Mouse (Mus musculus) gastrocnemius, adult 8-10 months (tissue): ENCODE measurements around the gene Exoc7. TPM values are rescaled to one million over a fixed set of nuclear protein-coding genes. Genes with fewer than 3 reads are reported as not detected.

Experiments used
- DNase-seq, 2 experiments: peaks; one replicate each; pipeline ENCODE4 v3.0.0; 2022; ENCODE audit warnings: low spot score in 2 of 2
- total RNA-seq, 4 experiments: library from RNA; stranded (reverse); gene quantifications; 2 replicates each; pipeline ENCODE4 v1.2.4; 2022

Exoc7 gene
- total RNA-seq, result 10 to 100 TPM; 62.3 to 84.9 (median 73.3) TPM

DNA sequence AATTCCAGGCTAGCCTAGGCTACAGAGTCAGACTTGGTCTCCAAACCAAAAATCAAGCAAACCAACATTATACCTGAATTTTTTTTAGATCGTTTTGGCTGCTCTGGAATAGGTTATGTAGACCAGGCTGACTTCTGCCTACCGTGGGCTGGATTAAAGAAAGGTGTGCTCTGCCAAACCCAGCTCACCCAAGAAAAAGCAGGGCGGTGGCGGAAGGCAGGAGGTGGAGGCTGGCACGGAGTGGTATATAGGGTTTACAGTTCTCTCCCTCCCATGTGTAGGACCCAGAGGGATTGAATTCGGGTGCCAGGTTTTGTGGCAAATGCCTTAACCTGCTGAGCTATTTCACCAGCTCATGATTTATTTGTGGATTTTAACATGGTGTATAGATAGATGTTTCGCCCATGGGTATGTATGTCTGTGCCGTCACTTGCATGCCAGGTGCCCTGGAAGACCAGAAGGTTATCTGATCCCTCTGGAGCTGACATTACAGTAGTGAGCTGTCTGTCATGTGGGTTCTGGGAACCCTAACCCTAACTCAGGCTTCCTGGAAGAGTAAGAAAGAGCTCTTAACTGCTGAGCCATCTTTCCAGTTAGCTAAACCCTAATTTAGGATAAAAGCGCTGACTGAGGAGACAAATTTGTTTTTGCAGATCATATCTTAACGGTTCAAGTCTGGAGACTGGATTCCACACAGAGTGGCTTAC, at the start of gene Exoc7:
Exoc7 (minus strand) TSS at position 215 of the 707 bp plus-strand sequence.
- no peak for DNase-seq

DNA sequence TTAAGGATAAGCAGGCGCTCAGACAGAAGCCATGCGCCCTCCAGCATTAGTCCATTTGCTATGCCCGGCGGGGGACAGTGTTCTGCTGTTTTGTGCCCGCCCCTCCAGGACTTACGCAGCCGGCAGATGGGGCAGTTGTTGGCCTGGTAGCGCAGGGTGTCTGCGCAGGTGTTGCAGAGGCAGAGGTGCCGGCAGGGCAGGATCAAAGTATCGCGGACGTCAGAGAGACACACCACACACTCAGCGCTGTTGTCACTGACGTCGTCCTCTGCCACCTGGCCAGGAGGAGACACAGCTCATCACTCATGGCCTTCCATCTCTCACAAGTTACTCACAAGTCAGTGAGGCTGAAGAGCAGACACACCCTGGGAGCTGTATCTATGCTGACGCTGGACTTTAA, 47.5 kb upstream of the Exoc7 start:
- DNase-seq, result no peak

- DNase-seq, result no peak
These were observed 46.5 kb upstream of the Exoc7 start for GRCm38 (mm10) chr11:116353535-116353934.

- DNase-seq, result no peak
These were observed 44.3 kb upstream of the Exoc7 start for GRCm38 (mm10) chr11:116351294-116351693.

- peak; percentile 48 to 76 for DNase-seq
These were observed 40.9 kb upstream of the Exoc7 start for GRCm38 (mm10) chr11:116347955-116348354.

DNA sequence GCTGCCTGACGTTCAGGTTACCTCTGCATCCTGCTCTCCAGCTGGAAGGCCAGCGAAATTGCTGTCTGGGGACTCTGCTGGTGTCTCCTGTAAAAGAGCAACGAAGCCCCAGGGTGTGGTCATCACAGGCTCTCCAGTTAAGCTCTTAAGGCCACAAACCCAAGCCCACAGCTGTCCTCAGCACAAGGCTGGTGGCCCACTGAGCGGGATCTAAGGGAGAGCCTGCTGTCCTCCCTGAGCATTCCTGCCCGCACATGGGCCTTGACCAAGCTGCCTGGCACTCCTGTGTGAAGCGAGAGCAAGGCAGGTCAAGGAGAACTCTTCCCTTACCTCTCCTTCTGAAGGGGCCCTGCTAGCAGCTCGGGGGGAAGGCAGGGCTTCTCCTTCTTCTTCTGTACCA, 40.0 kb upstream of the Exoc7 start:
- DNase-seq, result no peak

GRCm38 (mm10) chr11:116342069-116342791, 35.2 kb upstream of the Exoc7 start:
- no peak for DNase-seq

GRCm38 (mm10) chr11:116337531-116337930, 30.5 kb upstream of the Exoc7 start:
- DNase-seq, result no peak

DNA sequence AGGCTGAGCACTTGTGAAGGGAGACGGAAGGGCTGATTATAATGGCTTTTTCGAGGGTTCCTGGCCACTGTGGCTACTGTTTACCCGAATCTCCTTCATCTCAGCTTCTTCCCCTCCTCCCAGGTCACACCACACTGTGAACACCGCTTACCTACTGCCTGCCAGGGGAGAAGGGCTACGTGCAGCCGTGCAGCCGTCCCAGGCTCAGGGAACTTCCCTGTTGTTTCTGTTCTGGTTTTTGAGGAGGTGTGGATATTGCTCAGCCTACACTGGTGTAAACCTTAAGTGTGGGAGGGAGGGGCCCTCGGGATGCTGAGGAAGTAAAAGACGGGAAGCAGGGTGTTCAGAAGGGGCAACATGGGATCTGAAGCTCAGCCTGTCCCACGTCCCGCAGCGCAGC, 30.0 kb upstream of the Exoc7 start:
- DNase-seq, result no peak

DNA sequence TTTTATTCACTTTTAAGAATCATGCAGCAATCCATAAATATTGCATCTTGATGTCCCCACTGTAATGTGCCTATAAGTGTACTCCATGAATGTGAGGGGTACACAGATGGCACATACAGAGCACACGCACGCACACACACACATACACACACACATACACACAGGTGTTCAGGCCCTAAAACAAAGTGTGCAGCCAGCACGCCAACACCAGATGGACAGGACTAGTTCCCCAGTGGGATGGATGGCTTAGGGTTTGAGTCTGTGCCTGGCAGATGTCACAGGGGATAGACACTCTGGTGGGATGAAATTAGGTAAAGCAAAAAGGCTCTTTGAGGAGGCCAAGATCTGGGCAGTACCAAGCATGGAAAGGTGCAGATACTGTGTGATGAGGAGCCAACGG, 29.4 kb upstream of the Exoc7 start:
- no peak for DNase-seq

DNA sequence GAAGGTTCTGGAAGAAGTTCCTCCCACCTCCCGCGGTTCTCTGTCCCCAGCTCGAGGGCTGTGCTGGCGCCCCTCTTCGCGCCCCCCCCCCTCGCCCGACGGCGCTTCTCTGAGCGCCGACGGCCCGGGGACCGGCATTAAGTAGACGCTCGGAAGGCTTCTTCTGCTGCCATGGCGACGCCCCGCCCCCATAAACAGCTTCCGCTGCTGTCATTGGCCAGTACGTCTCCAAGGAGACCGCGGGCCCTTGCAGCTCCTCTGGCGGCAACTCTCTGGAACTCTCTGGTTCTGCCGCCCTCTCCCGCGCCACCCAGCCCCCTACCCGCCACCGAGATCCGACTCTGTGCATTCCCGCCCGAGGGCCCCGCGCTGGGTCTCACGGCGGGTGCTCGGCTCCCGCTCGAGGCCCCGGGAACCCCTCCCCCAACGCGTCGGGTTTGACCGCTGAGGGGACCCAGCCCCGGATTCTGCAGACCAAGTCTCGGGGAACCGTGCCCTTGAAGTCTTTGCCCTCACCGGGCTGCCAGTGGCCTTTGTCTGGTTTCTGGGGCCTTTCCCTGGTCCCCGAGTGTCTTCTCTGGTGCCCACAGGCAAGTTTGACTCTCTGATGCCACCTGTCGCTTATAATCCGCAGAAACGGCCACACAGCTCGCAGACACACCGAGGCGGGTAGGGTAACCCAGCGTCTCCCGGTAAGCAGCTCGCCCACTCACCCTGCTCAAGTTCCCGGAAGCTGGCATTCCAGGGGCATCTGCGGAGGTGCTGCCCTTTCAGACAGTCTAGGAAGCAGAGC, 28.4 kb upstream of the Exoc7 start, which contains the start of gene Foxj1:
Foxj1 (minus strand) TSS at position 156 of the 793 bp plus-strand sequence.
- peak; percentile 88 to 90 for DNase-seq

GRCm38 (mm10) chr11:116334417-116334782, 27.4 kb upstream of the Exoc7 start:
- no peak for DNase-seq

GRCm38 (mm10) chr11:116333526-116334416, 26.7 kb upstream of the Exoc7 start:
- DNase-seq, result no peak

- DNase-seq, result no peak
These were observed 25.9 kb upstream of the Exoc7 start for GRCm38 (mm10) chr11:116332983-116333270.

GRCm38 (mm10) chr11:116332232-116332982, 25.4 kb upstream of the Exoc7 start:
- DNase-seq, result no peak

- DNase-seq, result no peak
These were observed 23.1 kb upstream of the Exoc7 start for GRCm38 (mm10) chr11:116330211-116330518.

- DNase-seq, result no peak
These were observed 22.5 kb upstream of the Exoc7 start for GRCm38 (mm10) chr11:116329314-116330210.

DNA sequence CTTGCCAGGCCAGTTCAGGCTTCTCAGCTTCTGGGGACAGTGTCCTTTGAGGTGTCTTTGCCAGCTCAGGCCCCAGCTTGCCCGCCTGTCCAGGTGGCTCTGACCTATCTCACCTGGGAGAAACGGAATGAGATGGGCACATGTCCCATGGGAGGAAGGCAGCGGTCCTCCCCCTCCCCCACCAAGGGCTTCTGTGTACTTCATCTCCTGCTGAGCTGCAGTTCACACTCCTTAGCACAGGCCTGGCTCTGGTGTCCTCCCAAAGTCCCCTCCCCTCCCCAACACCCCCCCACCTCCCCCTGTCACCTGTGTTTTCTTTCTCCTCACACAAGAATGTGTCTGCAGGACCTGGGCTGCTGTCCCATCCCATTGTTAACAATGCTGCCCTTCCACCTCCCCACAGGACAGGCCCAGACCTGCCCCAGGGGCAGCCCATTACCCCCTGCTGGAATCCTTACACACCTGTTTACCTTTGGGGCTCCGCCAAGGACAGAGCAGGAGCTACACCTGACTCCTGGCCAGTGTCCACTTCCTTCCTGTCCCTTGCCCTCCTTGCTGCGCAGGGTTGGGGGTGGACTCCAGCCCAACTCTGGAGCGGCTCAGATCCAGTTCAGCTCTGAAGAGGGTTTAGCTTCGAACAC, 20.1 kb upstream of the Exoc7 start:
- DNase-seq, result no peak
